Mouse (Mus musculus) CD8-positive naive resting alpha-beta T cell, adult 2 months (primary cell): ENCODE results near the gene Rnf5.

Experiments used
- DNase-seq, 2 experiments: peaks; one replicate each; pipeline ENCODE4 v3.0.0; 2022; ENCODE audit warnings: low read depth in 2 of 2, low spot score in 2 of 2

Rnf5 gene

GRCm38 (mm10) chr17:34603375-34604060 is at the start of gene Rnf5:
Gene Rnf5 (minus strand): TSS chr17:34603690.
- peak; percentile 95 to 96 for DNase-seq

- DNase-seq = no peak
Observed at GRCm38 (mm10) chr17:34652985-34653384, 49.5 kb upstream of the Rnf5 start.

GRCm38 (mm10) chr17:34652546-34652945 is 49.1 kb upstream of the Rnf5 start:
- DNase-seq = no peak

GRCm38 (mm10) chr17:34651507-34652221 is 48.2 kb upstream of the Rnf5 start:
- DNase-seq = no peak

- no peak for DNase-seq
Observed at GRCm38 (mm10) chr17:34650781-34651180, 47.3 kb upstream of the Rnf5 start.

GRCm38 (mm10) chr17:34649106-34649864 is 45.8 kb upstream of the Rnf5 start:
- no peak for DNase-seq

- DNase-seq = no peak
Observed at GRCm38 (mm10) chr17:34648141-34648890, 44.8 kb upstream of the Rnf5 start.

- peak; percentile 91 to 92 for DNase-seq
Observed at GRCm38 (mm10) chr17:34646906-34647787, 43.7 kb upstream of the Rnf5 start, which contains the start of gene Atf6b. Gene Atf6b (plus strand): TSS chr17:34647146.

GRCm38 (mm10) chr17:34645831-34646511 is 42.5 kb upstream of the Rnf5 start:
- DNase-seq = no peak

- DNase-seq = no peak
Observed at GRCm38 (mm10) chr17:34645256-34645829, 41.9 kb upstream of the Rnf5 start.

GRCm38 (mm10) chr17:34644608-34645007 is 41.1 kb upstream of the Rnf5 start, which contains the start of gene Fkbpl:
Gene Fkbpl (plus strand): TSS chr17:34644764.
- DNase-seq = peak; percentile 92 to 97

- no peak for DNase-seq
Observed at GRCm38 (mm10) chr17:34643944-34644343, 40.5 kb upstream of the Rnf5 start.

GRCm38 (mm10) chr17:34643379-34643778 is 39.9 kb upstream of the Rnf5 start:
- no peak for DNase-seq

- DNase-seq = no peak
Observed at GRCm38 (mm10) chr17:34641945-34642344, 38.5 kb upstream of the Rnf5 start.

- no peak for DNase-seq
Observed at GRCm38 (mm10) chr17:34640778-34641601, 37.5 kb upstream of the Rnf5 start.

- DNase-seq = no peak
Observed at GRCm38 (mm10) chr17:34639461-34640255, 36.2 kb upstream of the Rnf5 start.

GRCm38 (mm10) chr17:34637459-34637858 is 34.0 kb upstream of the Rnf5 start:
- DNase-seq = no peak
